Mouse (Mus musculus): ENCODE results near the gene Scfd2.

DNA sequence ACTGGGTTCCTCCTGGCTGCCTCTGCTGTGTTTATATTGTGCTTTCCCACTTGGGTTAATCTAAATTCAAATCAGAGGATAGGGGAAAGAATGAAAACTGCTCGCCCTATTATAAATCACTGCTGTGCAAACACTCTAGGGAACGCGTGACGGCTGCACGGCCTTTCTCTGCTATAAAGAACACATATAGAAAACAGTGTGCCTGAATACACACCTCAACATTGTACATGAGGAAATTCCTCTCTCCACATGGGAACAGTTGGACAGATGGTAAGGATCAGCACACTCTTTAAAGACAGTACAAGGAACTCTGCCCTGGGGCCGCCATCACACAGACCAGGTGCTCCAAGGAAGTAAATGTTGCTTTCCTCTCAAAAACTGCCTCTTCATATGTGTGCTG, 166.2 kb downstream of the Scfd2 start:
- TF ChIP-seq CTCF (IDR thresholded peaks at IDR 0.05; ENCODE audit: insufficient read depth, low read length) (no peak), POLR2A (IDR thresholded peaks at IDR 0.05; ENCODE audit: borderline replicate concordance, extremely low read depth, low read depth, low read length) (no peak)
